Mouse (Mus musculus) hindbrain, embryonic 16.5 days (tissue): ENCODE data around the gene Usp37. TPM values are rescaled to one million over a fixed set of nuclear protein-coding genes. Genes with fewer than 3 reads are reported as not detected.
A peak's percentile ranks its signal among the peaks of the same experiment; 100 is the strongest.

Experiments used
- ATAC-seq: fragments of 200-750 bp; cut with Nextera tagmentation; 2 replicates; pipeline ENCODE4 v1.8.0; 2017; ENCODE audit warnings: moderate TSS enrichment, moderate library complexity
- H3K27ac ChIP-seq: fragments of 300-500 bp; sonication (generic); 2 replicates; pipeline ENCODE4 v1.5.1; 2014; ENCODE audit warnings: low read depth, mild to moderate bottlenecking, control low read depth, low read length, moderate library complexity
- H3K27me3 ChIP-seq: fragments of 300-500 bp; sonication (generic); replicated peaks from 2 replicates; pipeline ENCODE4 v1.6.1; 2014; ENCODE audit warnings: low read length; ENCODE audit not compliant: control insufficient read depth, insufficient read depth
- H3K36me3 ChIP-seq: fragments of 300-500 bp; sonication (generic); 2 replicates; pipeline ENCODE4 v1.6.1; 2014; ENCODE audit warnings: mild to moderate bottlenecking, low read length, moderate library complexity, mixed read lengths; ENCODE audit not compliant: control insufficient read depth, insufficient read depth
- H3K4me1 ChIP-seq: fragments of 300-500 bp; sonication (generic); 2 replicates; pipeline ENCODE4 v1.6.1; 2014; ENCODE audit warnings: low read depth, low read length; ENCODE audit not compliant: control insufficient read depth, insufficient read depth
- H3K4me2 ChIP-seq: fragments of 300-500 bp; sonication (generic); 2 replicates; pipeline ENCODE4 v1.6.1; 2014; ENCODE audit warnings: mild to moderate bottlenecking, low read length, control low read depth, moderate library complexity
- H3K4me3 ChIP-seq: fragments of 300-500 bp; sonication (generic); 2 replicates; pipeline ENCODE4 v1.5.1; 2014; ENCODE audit warnings: mild to moderate bottlenecking, low read length, control low read depth, moderate library complexity
- H3K9ac ChIP-seq: fragments of 300-500 bp; sonication (generic); 2 replicates; pipeline ENCODE4 v1.6.1; 2014; ENCODE audit warnings: low read depth, mild to moderate bottlenecking, control low read depth, low read length, moderate library complexity
- H3K9me3 ChIP-seq: fragments of 300-500 bp; sonication (generic); 2 replicates; pipeline ENCODE4 v1.6.1; 2014; ENCODE audit warnings: mild to moderate bottlenecking, low read length, moderate library complexity; ENCODE audit not compliant: control insufficient read depth
- WGBS: fragments of 180-500 bp; shearing (Covaris S2); extraction: QIAGEN DNeasy Blood & Tissue Kit; methylation state at CpG from one replicate; pipeline ENCODE4 v1.1.7; 2014; 5-methylcytosine and 5-hydroxymethylcytosine counted together
- polyA plus RNA-seq: library from polyadenylated mRNA; unstranded; fragments of >200 nt; fragmentation: Nextera tagmentation; extraction: Ambion mirVana; gene quantifications from 2 replicates; pipeline ENCODE4 v1.2.1, GENCODE M21; 2015

Usp37 gene
- polyA plus RNA-seq, 1 experiment from 2014 or later = 20.7 TPM

- H3K27ac ChIP-seq = no peak overlapping the region
- no peak overlapping the region for H3K9ac ChIP-seq
- no peak for ATAC-seq
- no peak overlapping the region for H3K4me2 ChIP-seq
- H3K4me1 ChIP-seq = peaks cover 14% of the 10 kb centered on the region
- 89% methylated on average over 12 of the region's 13 CpGs for WGBS
- H3K4me3 ChIP-seq = no peak overlapping the region
- H3K36me3 ChIP-seq = peaks cover 7% of the 10 kb centered on the region
- peaks cover 3% of the 10 kb centered on the region; the same call in 1 of the 2 replicates for H3K27me3 ChIP-seq
- H3K9me3 ChIP-seq = no peaks in the 10 kb centered on the region
These were observed 148.8 kb downstream of the Usp37 start for GRCm38 (mm10) chr1:74395290-74395689.

GRCm38 (mm10) chr1:74394858-74395257, 149.2 kb downstream of the Usp37 start:
- H3K4me2 ChIP-seq = no peak overlapping the region
- peaks cover 18% of the 10 kb centered on the region for H3K4me1 ChIP-seq
- no peak overlapping the region for H3K4me3 ChIP-seq
- WGBS = 92% methylated on average over 15 of the region's 15 CpGs
- H3K9me3 ChIP-seq = no peaks in the 10 kb centered on the region
- no peak overlapping the region for H3K9ac ChIP-seq
- peaks cover 3% of the 10 kb centered on the region; the same call in 1 of the 2 replicates for H3K27me3 ChIP-seq
- peaks cover 7% of the 10 kb centered on the region for H3K36me3 ChIP-seq
- ATAC-seq = no peak
- H3K27ac ChIP-seq = no peak overlapping the region

- H3K4me2 ChIP-seq = no peak overlapping the region
- peaks cover 7% of the 10 kb centered on the region for H3K36me3 ChIP-seq
- no peak overlapping the region for H3K4me3 ChIP-seq
- WGBS = 92% methylated on average over 9 of the region's 9 CpGs
- H3K9ac ChIP-seq = no peak overlapping the region
- H3K27ac ChIP-seq = no peak overlapping the region
- H3K27me3 ChIP-seq = peaks cover 3% of the 10 kb centered on the region; the same call in 1 of the 2 replicates
- peaks cover 20% of the 10 kb centered on the region for H3K4me1 ChIP-seq
- no peaks in the 10 kb centered on the region for H3K9me3 ChIP-seq
- no peak for ATAC-seq
These were observed 149.8 kb downstream of the Usp37 start for GRCm38 (mm10) chr1:74394311-74394710.

GRCm38 (mm10) chr1:74393697-74394096, 150.4 kb downstream of the Usp37 start:
- ATAC-seq = no peak
- Histone ChIP-seq H3K4me3 (no peak overlapping the region), H3K9ac (no peak overlapping the region), H3K36me3 (peaks cover 7% of the 10 kb centered on the region), H3K27ac (no peak overlapping the region), H3K4me2 (no peak overlapping the region), H3K27me3 (peaks cover 4% of the 10 kb centered on the region; the same call in 1 of the 2 replicates), H3K9me3 (no peaks in the 10 kb centered on the region), H3K4me1 (peaks cover 20% of the 10 kb centered on the region)
- WGBS = 94% methylated on average over 9 of the region's 9 CpGs

DNA sequence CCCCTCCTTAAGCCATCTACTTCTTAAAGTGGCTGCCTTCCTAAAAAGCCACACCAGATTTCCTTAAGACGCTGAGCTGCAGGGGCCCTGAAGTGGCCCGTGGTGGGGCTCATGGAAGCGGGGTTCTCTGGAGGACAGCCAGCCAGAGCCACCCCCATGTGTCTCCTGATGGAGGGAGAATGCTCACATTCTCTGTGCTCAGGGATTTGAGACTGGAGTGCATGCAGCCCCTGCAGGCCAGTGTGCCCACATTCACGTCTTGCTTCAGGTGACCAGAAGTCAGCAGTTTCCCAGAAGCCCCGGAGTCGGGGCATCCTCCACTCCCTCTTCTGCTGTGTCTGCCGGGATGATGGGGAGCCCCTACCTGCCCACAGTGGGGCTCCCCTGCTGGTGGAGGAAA, 151.1 kb downstream of the Usp37 start:
- peak overlapping the region; percentile 96 for H3K4me2 ChIP-seq
- H3K36me3 ChIP-seq = peaks cover 7% of the 10 kb centered on the region
- WGBS = 45% methylated on average over 7 of the region's 7 CpGs
- no peak for ATAC-seq
- no peak overlapping the region for H3K27ac ChIP-seq
- H3K9ac ChIP-seq = peak overlapping the region; percentile 85
- peaks cover 20% of the 10 kb centered on the region for H3K4me1 ChIP-seq
- peaks cover 6% of the 10 kb centered on the region; the same call in 1 of the 2 replicates for H3K27me3 ChIP-seq
- H3K4me3 ChIP-seq = peak overlapping the region; percentile 95
- H3K9me3 ChIP-seq = no peaks in the 10 kb centered on the region

DNA sequence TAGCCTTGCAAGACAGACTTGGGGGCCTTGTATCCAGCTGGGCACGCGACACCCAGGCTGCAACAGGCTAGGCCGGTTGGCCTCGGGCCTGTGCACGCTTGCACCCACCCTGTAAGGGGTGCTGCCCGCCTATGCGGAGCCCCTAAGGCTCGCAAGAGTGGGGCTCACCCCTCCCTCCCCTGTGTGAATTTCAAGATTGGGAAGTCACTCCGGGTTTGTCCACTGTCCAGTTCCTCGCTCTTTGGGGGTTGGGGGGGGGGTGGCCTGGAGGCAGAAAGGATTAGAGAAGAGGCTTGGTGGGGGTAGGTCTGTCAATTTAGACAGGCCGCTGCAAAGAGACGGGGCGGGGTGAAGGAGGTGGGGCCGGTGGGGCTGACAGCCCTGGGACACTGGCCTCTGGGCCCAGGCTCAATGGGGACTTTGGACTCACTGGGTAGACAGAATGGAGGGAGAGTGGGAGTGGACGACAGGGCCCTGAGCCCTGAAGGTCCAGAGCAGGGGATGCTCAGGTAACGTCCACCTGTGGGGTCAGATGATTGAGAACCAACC, 151.6 kb downstream of the Usp37 start:
- Histone ChIP-seq H3K27me3 (peaks cover 6% of the 10 kb centered on the region; the same call in 1 of the 2 replicates), H3K4me3 (peak overlapping the region; percentile 95), H3K4me1 (peaks cover 20% of the 10 kb centered on the region), H3K4me2 (peak overlapping the region; percentile 96), H3K9me3 (no peaks in the 10 kb centered on the region), H3K9ac (peak overlapping the region; percentile 85), H3K27ac (peak overlapping the region; percentile 87), H3K36me3 (peaks cover 7% of the 10 kb centered on the region)
- 3% methylated on average over 16 of the region's 16 CpGs for WGBS
- peak; percentile 25; the same call in 1 of the 2 replicates for ATAC-seq

DNA sequence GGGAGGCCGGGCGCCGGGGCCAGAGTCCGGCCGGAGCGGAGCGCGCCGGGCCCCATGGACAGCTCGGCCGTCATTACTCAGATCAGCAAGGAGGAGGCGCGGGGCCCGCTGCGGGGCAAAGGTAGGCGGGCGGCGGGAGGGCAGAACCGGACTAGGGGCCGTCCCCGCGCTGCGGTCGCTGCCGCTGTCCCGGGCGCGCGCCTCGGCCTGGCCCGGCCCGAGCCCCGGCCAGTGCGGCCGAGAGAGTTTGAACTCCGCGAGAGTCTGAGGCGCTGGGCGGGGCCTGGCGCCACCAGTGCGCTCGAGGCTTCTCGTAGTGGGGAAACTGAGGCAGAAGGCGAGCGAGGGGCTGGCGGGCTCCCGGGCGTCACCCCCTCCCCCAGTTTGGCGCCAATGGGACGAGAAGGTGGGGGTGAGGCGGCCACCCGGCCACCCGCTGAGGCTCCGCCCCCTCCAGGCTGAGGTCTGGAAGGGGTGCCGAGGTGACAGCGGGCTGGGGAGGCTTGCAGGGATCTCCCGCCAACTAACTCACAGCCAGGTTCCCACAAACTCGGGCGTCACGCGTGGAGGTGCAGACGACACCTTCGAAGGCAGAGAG, 152.1 kb downstream of the Usp37 start:
- H3K9me3 ChIP-seq = no peaks in the 10 kb centered on the region
- 0% methylated on average over 41 of the region's 63 CpGs for WGBS
- H3K9ac ChIP-seq = peak overlapping the region; percentile 85
- H3K36me3 ChIP-seq = peaks cover 7% of the 10 kb centered on the region
- H3K27me3 ChIP-seq = peaks cover 6% of the 10 kb centered on the region; the same call in 1 of the 2 replicates
- H3K4me2 ChIP-seq = peak overlapping the region; percentile 96
- H3K27ac ChIP-seq = peak overlapping the region; percentile 87
- peak; percentile 29 for ATAC-seq
- H3K4me1 ChIP-seq = peaks cover 24% of the 10 kb centered on the region
- H3K4me3 ChIP-seq = peak overlapping the region; percentile 95

- peak; percentile 80 for ATAC-seq
- 2% methylated on average over 49 of the region's 51 CpGs for WGBS
These were observed 152.9 kb downstream of the Usp37 start, which contains the start of gene Ctdsp1 for GRCm38 (mm10) chr1:74390924-74391748. TSS of gene Ctdsp1 (plus strand) at chr1:74391509.

More at GRCm38 (mm10) chr1:74390924-74391748, 152.9 kb downstream of the Usp37 start, which contains the start of gene Ctdsp1:
- Histone ChIP-seq H3K9me3 (no peaks in the 10 kb centered on the region), H3K4me1 (peaks cover 26% of the 10 kb centered on the region), H3K4me2 (peak within 1 kb of the TSS; percentile 96), H3K27ac (peak within 1 kb of the TSS; percentile 87), H3K9ac (peak within 1 kb of the TSS; percentile 85), H3K27me3 (peaks cover 6% of the 10 kb centered on the region; the same call in 1 of the 2 replicates), H3K36me3 (peaks cover 7% of the 10 kb centered on the region), H3K4me3 (peak within 1 kb of the TSS; percentile 95)
